Mouse (Mus musculus): ENCODE measurements around the gene Olfr66. TPM values are rescaled to one million over a fixed set of nuclear protein-coding genes. Genes with fewer than 3 reads are reported as not detected.

Olfr66 gene
- not detected for polyA plus RNA-seq (2017; shearing (Covaris generic))

GRCm38 (mm10) chr7:103886152-103886551 lies at the start of gene Olfr66:
Gene Olfr66, minus strand, starts transcription at chr7:103886252.
- ATAC-seq: no peak

GRCm38 (mm10) chr7:103934264-103934663 lies 48.2 kb upstream of the Olfr66 start, which contains the start of gene Olfr632:
Gene Olfr632, plus strand, starts transcription at chr7:103934347.
- ATAC-seq: no peak

- no peak for ATAC-seq
Observed at GRCm38 (mm10) chr7:103928525-103928924, 42.5 kb upstream of the Olfr66 start, which contains the start of gene Olfr631. Gene Olfr631, plus strand, starts transcription at chr7:103928825.

GRCm38 (mm10) chr7:103915338-103915737 lies 29.3 kb upstream of the Olfr66 start:
- no peak for ATAC-seq

- ATAC-seq: no peak
Observed at GRCm38 (mm10) chr7:103912969-103913511, 27.0 kb upstream of the Olfr66 start.

- ATAC-seq: no peak
Observed at GRCm38 (mm10) chr7:103910047-103910446, 24.0 kb upstream of the Olfr66 start.

- ATAC-seq: no peak
Observed at GRCm38 (mm10) chr7:103903187-103903586, 17.1 kb upstream of the Olfr66 start, which contains the start of gene Olfr65. Gene Olfr65, plus strand, starts transcription at chr7:103903487.

GRCm38 (mm10) chr7:103894385-103894784 lies 8.3 kb upstream of the Olfr66 start, which contains the start of gene Olfr64:
Gene Olfr64, minus strand, starts transcription at chr7:103894485.
- ATAC-seq: no peak

GRCm38 (mm10) chr7:103877093-103877492 lies 9.0 kb downstream of the Olfr66 start:
- ATAC-seq: no peak

GRCm38 (mm10) chr7:103874451-103874850 lies 11.6 kb downstream of the Olfr66 start:
- no peak for ATAC-seq

GRCm38 (mm10) chr7:103873064-103873463 lies 13.0 kb downstream of the Olfr66 start:
- no peak for ATAC-seq

GRCm38 (mm10) chr7:103870667-103871066 lies 15.4 kb downstream of the Olfr66 start:
- no peak for ATAC-seq

- no peak for ATAC-seq
Observed at GRCm38 (mm10) chr7:103865716-103866115, 20.3 kb downstream of the Olfr66 start.

- ATAC-seq: no peak
Observed at GRCm38 (mm10) chr7:103861531-103861930, 24.5 kb downstream of the Olfr66 start.

- ATAC-seq: no peak
Observed at GRCm38 (mm10) chr7:103860855-103861254, 25.2 kb downstream of the Olfr66 start.

GRCm38 (mm10) chr7:103859076-103859475 lies 27.0 kb downstream of the Olfr66 start:
- ATAC-seq: no peak

- ATAC-seq: no peak
Observed at GRCm38 (mm10) chr7:103854669-103855068, 31.4 kb downstream of the Olfr66 start.

GRCm38 (mm10) chr7:103853090-103853489 lies 33.0 kb downstream of the Olfr66 start, which contains the start of gene Hbb-y:
Gene Hbb-y, minus strand, starts transcription at chr7:103853216.
- ATAC-seq: no peak

GRCm38 (mm10) chr7:103844525-103845325 lies 41.3 kb downstream of the Olfr66 start:
- no peak for ATAC-seq

GRCm38 (mm10) chr7:103843034-103843433 lies 43.0 kb downstream of the Olfr66 start, which contains the start of gene Hbb-bh1:
Gene Hbb-bh1, minus strand, starts transcription at chr7:103843164.
- ATAC-seq: no peak

- ATAC-seq: no peak
Observed at GRCm38 (mm10) chr7:103840268-103840667, 45.8 kb downstream of the Olfr66 start, which contains the start of gene Hbb-bh2. Gene Hbb-bh2, minus strand, starts transcription at chr7:103840520.

Measured in inflammation-experienced regulatory T-cells, adult 6 months (primary cell).